Mouse (Mus musculus) MEL (cell line): ENCODE data around the gene Myct1. TPM values are rescaled to one million over a fixed set of nuclear protein-coding genes. Genes with fewer than 3 reads are reported as not detected.

ENCODE experiments used
- DNase-seq: peaks from one replicate; pipeline ENCODE4 v3.0.0; 2011; ENCODE audit warnings: low read depth, low spot score
- H3K27ac ChIP-seq: 2 replicates; pipeline ENCODE4 v1.5.1; 2012; ENCODE audit warnings: low read depth, mild to moderate bottlenecking, control low read depth, low read length, moderate library complexity; ENCODE audit not compliant: control insufficient read depth
- H3K27me3 ChIP-seq, 2 experiments: fragments of 150-350 bp in 1 of 2; sonication (generic) in 1 of 2; 2 replicates each; pipeline ENCODE4 v1.6.1; 2012; ENCODE audit warnings: low read length in 2 of 2, mild to moderate bottlenecking in 2 of 2, improper control_type of control experiment in 1 of 2, moderate library complexity in 1 of 2; ENCODE audit not compliant: insufficient read depth in 2 of 2, control insufficient read depth in 1 of 2
- H3K36me3 ChIP-seq, 2 experiments: 2 replicates each; pipeline ENCODE4 v1.6.1; 2012 to 2014; ENCODE audit warnings: low read length in 2 of 2, improper control_type of control experiment in 1 of 2, inconsistent platforms in 1 of 2, mild to moderate bottlenecking in 1 of 2; ENCODE audit not compliant: insufficient read depth in 2 of 2, control insufficient read depth in 1 of 2
- H3K4me1 ChIP-seq, 2 experiments: fragments of 150-350 bp in 1 of 2; sonication (generic) in 1 of 2; 2 replicates each; pipeline ENCODE4 v1.6.1; 2012; ENCODE audit warnings: low read length in 2 of 2, improper control_type of control experiment in 1 of 2, mild to moderate bottlenecking in 1 of 2; ENCODE audit not compliant: insufficient read depth in 2 of 2, control insufficient read depth in 1 of 2
- H3K4me3 ChIP-seq, 2 experiments: fragments of 150-350 bp in 1 of 2; sonication (generic) in 1 of 2; 2 replicates each; pipeline ENCODE4 v1.5.1; 2012; ENCODE audit warnings: low read depth in 2 of 2, low read length in 2 of 2, mild to moderate bottlenecking in 2 of 2, moderate library complexity in 2 of 2, control low read depth in 1 of 2, improper control_type of control experiment in 1 of 2; ENCODE audit not compliant: control insufficient read depth in 1 of 2, insufficient read depth in 1 of 2
- H3K79me2 ChIP-seq: 2 replicates; pipeline ENCODE4 v1.6.1; 2012; ENCODE audit warnings: mild to moderate bottlenecking, low read length, moderate library complexity; ENCODE audit not compliant: control insufficient read depth, poor library complexity, insufficient read depth
- H3K9ac ChIP-seq: 2 replicates; pipeline ENCODE4 v1.6.1; 2012; ENCODE audit warnings: low read depth, mild to moderate bottlenecking, control low read depth, low read length, moderate library complexity; ENCODE audit not compliant: control insufficient read depth, poor library complexity, severe bottlenecking
- H3K9me3 ChIP-seq: fragments of 150-350 bp; sonication (generic); replicated peaks from 2 replicates; pipeline ENCODE4 v1.6.1; 2012; ENCODE audit warnings: mild to moderate bottlenecking, low read length, improper control_type of control experiment, moderate library complexity; ENCODE audit not compliant: insufficient read depth
- CHD1 ChIP-seq: IDR thresholded peaks from 2 replicates; pipeline ENCODE4 v1.6.1; 2012; ENCODE audit warnings: low read depth, mild to moderate bottlenecking, inconsistent platforms, low read length, improper control_type of control experiment
- CTCF ChIP-seq, 3 experiments: IDR thresholded peaks in 2 of 3; conservative IDR thresholded peaks in 1 of 3; 2 replicates each; pipeline ENCODE4 v1.5.1; 2011 to 2012; ENCODE audit warnings: low read length in 3 of 3, low read depth in 2 of 3, mild to moderate bottlenecking in 2 of 3, improper control_type of control experiment in 1 of 3, inconsistent platforms in 1 of 3, mixed read lengths in 1 of 3, moderate library complexity in 1 of 3; ENCODE audit not compliant: control insufficient read depth in 1 of 3, insufficient read depth in 1 of 3, poor library complexity in 1 of 3, severe bottlenecking in 1 of 3
- ELF1 ChIP-seq: IDR thresholded peaks from 2 replicates; pipeline ENCODE4 v1.6.1; 2014; ENCODE audit warnings: low read depth, mild to moderate bottlenecking, inconsistent platforms, low read length, improper control_type of control experiment, moderate library complexity
- EP300 ChIP-seq, 2 experiments: IDR thresholded peaks; 2 replicates each; pipeline ENCODE4 v1.6.1; 2011; ENCODE audit warnings: improper control_type of control experiment in 2 of 2, low read length in 2 of 2, low read depth in 1 of 2, mild to moderate bottlenecking in 1 of 2
- ETS1 ChIP-seq: IDR thresholded peaks from 2 replicates; pipeline ENCODE4 v1.6.1; 2012; ENCODE audit warnings: low read depth, mild to moderate bottlenecking, inconsistent platforms, low read length, improper control_type of control experiment, moderate library complexity
- GATA1 ChIP-seq: IDR thresholded peaks from 2 replicates; pipeline ENCODE4 v1.6.1; 2011; ENCODE audit warnings: low read depth, low read length, improper control_type of control experiment
- HCFC1 ChIP-seq: IDR thresholded peaks from 2 replicates; pipeline ENCODE4 v1.6.1; 2012; ENCODE audit warnings: low read depth, mild to moderate bottlenecking, inconsistent platforms, low read length, improper control_type of control experiment, moderate library complexity
- MAFK ChIP-seq: IDR thresholded peaks from 2 replicates; pipeline ENCODE4 v1.6.1; 2011; ENCODE audit warnings: low read depth, mild to moderate bottlenecking, low read length, improper control_type of control experiment, borderline replicate concordance
- MAZ ChIP-seq: IDR thresholded peaks from 2 replicates; pipeline ENCODE4 v1.6.1; 2012; ENCODE audit warnings: low read depth, mild to moderate bottlenecking, inconsistent platforms, low read length, improper control_type of control experiment
- MYB ChIP-seq: IDR thresholded peaks from 2 replicates; pipeline ENCODE4 v1.6.1; 2011; ENCODE audit warnings: mild to moderate bottlenecking, low read depth, low read length, improper control_type of control experiment
- NELFE ChIP-seq: IDR thresholded peaks from 2 replicates; pipeline ENCODE4 v1.6.1; 2011; ENCODE audit warnings: low read depth, low read length, improper control_type of control experiment
- POLR2AphosphoS2 ChIP-seq: IDR thresholded peaks from 2 replicates; pipeline ENCODE4 v1.6.1; 2011; ENCODE audit warnings: low read length, improper control_type of control experiment
- RAD21 ChIP-seq: IDR thresholded peaks from 2 replicates; pipeline ENCODE4 v1.6.1; 2011; ENCODE audit warnings: mild to moderate bottlenecking, low read depth, low read length, improper control_type of control experiment
- RCOR1 ChIP-seq: IDR thresholded peaks from 2 replicates; pipeline ENCODE4 v1.6.1; 2012; ENCODE audit warnings: low read depth, mild to moderate bottlenecking, inconsistent platforms, low read length, improper control_type of control experiment
- SIN3A ChIP-seq: IDR thresholded peaks from 2 replicates; pipeline ENCODE4 v1.6.1; 2012; ENCODE audit warnings: low read length, improper control_type of control experiment, inconsistent platforms
- SMC3 ChIP-seq: IDR thresholded peaks from 2 replicates; pipeline ENCODE4 v1.6.1; 2011; ENCODE audit warnings: low read depth, low read length, improper control_type of control experiment
- TBP ChIP-seq: IDR thresholded peaks from 2 replicates; pipeline ENCODE4 v1.8.0; 2011; ENCODE audit warnings: low read depth, low read length, improper control_type of control experiment
- TCF12 ChIP-seq: IDR thresholded peaks from 2 replicates; pipeline ENCODE4 v1.6.1; 2014; ENCODE audit warnings: low read depth, mild to moderate bottlenecking, inconsistent platforms, low read length, improper control_type of control experiment, moderate library complexity
- UBTF ChIP-seq: IDR thresholded peaks from 2 replicates; pipeline ENCODE4 v1.6.1; 2012; ENCODE audit warnings: low read depth, mild to moderate bottlenecking, inconsistent platforms, low read length, improper control_type of control experiment, moderate library complexity, borderline replicate concordance; ENCODE audit not compliant: insufficient read depth
- USF1 ChIP-seq: IDR thresholded peaks from 2 replicates; pipeline ENCODE4 v1.6.1; 2014; ENCODE audit warnings: low read depth, mild to moderate bottlenecking, inconsistent platforms, low read length, improper control_type of control experiment, moderate library complexity
- ZMIZ1 ChIP-seq: IDR thresholded peaks from 2 replicates; pipeline ENCODE4 v1.6.1; 2012; ENCODE audit warnings: low read depth, mild to moderate bottlenecking, inconsistent platforms, low read length, improper control_type of control experiment, moderate library complexity
- ZNF384 ChIP-seq: IDR thresholded peaks from 2 replicates; pipeline ENCODE4 v1.6.1; 2012; ENCODE audit warnings: low read depth, mild to moderate bottlenecking, inconsistent platforms, low read length, improper control_type of control experiment
- polyA plus RNA-seq, 2 experiments: library from polyadenylated mRNA; stranded (reverse) in 1 of 2; unstranded in 1 of 2; fragments of >175 nt in 1 of 2; fragments of >200 nt in 1 of 2; gene quantifications; 2 replicates each; pipeline versions ENCODE4 v1.2.1 to v1.2.4; 2012; ENCODE audit warnings: low replicate concordance in 2 of 2, low read depth in 1 of 2; ENCODE audit not compliant: insufficient read length in 2 of 2, insufficient read depth in 1 of 2, missing spikeins in 1 of 2
- total RNA-seq: library from RNA; depleted of rRNA; stranded (reverse); fragments of 300-350 nt; gene quantifications from 2 replicates; pipeline ENCODE4 v1.2.3, GENCODE M21; 2012; rRNA removed

Gene Myct1
- total and polyA plus RNA-seq, 3 experiments: 0.24 TPM; not detected in 2

GRCm38 (mm10) chr10:5637322-5637721 lies 43.7 kb downstream of the Myct1 start:
- Histone ChIP-seq H3K36me3 (no peaks in the 10 kb centered on the region), H3K27ac (no peak overlapping the region), H3K9me3 (no peaks in the 10 kb centered on the region), H3K4me1 (no peaks in the 10 kb centered on the region), H3K9ac (no peak overlapping the region), H3K79me2 (no peaks in the 10 kb centered on the region), H3K27me3 (peaks cover 4 to 6% of the 10 kb centered on the region in 2 experiments), H3K4me3 (no peak overlapping the region)
- no peak for DNase-seq
- TF ChIP-seq MYB (no peak), ZMIZ1 (no peak), HCFC1 (no peak), NELFE (no peak), ELF1 (no peak), SIN3A (no peak), RCOR1 (no peak), ETS1 (no peak), CTCF (IDR thresholded peaks at IDR 0.05 in 2 of 3, conservative IDR thresholded peaks at IDR 0.05 in 1 of 3; ENCODE audit: control insufficient read depth in 1 of 3, insufficient read depth in 1 of 3, low read depth in 2 of 3, low read length in 3 of 3, poor library complexity in 1 of 3, severe bottlenecking in 1 of 3) (no peak; a peak in 1 of 6 replicates), ZNF384 (no peak), SMC3 (no peak), GATA1 (no peak), RAD21 (no peak), MAZ (no peak), POLR2AphosphoS2 (no peak), TBP (no peak), MAFK (no peak)

DNA sequence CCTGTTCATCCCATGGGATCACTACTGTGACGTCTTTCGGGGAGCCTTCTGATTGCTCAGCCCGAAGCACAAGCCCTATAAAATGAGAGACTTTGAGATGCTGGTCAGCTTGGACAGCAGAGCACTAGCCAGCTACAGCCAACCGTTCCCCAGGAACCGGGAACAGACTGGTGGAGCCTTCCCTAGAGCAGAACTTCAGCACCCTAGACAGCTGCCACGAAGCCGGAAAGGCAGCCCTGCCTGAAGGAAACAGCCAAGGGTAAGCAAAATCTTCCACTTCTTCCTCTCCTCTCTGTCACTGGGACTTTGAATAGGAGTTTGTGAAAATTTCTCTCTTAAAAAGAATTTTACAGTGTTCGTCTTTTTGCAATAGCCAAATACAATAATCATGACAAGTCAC lies 45.5 kb downstream of the Myct1 start, which contains the start of gene Vip:
TSS of gene Vip (plus strand) at position 107 of the 400 bp plus-strand sequence.
- Histone ChIP-seq H3K9ac (no peak within 1 kb of the TSS), H3K79me2 (no peaks in the 10 kb centered on the region), H3K4me1 (no peaks in the 10 kb centered on the region), H3K27ac (no peak within 1 kb of the TSS), H3K9me3 (no peaks in the 10 kb centered on the region), H3K4me3 (no peak within 1 kb of the TSS), H3K27me3 (no peaks in the 10 kb centered on the region; a peak in 2 of 4 replicates), H3K36me3 (no peaks in the 10 kb centered on the region)
- TF ChIP-seq TCF12 (no peak), CTCF (IDR thresholded peaks at IDR 0.05 in 2 of 3, conservative IDR thresholded peaks at IDR 0.05 in 1 of 3; ENCODE audit: control insufficient read depth in 1 of 3, insufficient read depth in 1 of 3, low read depth in 2 of 3, low read length in 3 of 3, poor library complexity in 1 of 3, severe bottlenecking in 1 of 3) (no peak), SMC3 (no peak), SIN3A (no peak), EP300 (IDR thresholded peaks at IDR 0.05; ENCODE audit: low read depth in 1 of 2, low read length in 2 of 2) (no peak), UBTF (no peak), USF1 (no peak), CHD1 (no peak)
- peak; percentile 12 for DNase-seq

Other genes starting within 250 kb of the Myct1 start
- 5.3 and 6.6 TPM in 2 replicates for gene Syne1, start 42.3 kb upstream of the Myct1 start, total RNA-seq
- gene Syne1, start 42.3 kb upstream of the Myct1 start, polyA plus RNA-seq: 1 to 10 TPM in 1 of 2 experiments, not detected in 1; 6.8 TPM
- not detected in 2 replicates for gene Vip, start 45.4 kb downstream of the Myct1 start, total RNA-seq
- gene Vip, start 45.4 kb downstream of the Myct1 start, polyA plus RNA-seq: not detected
- gene Fbxo5, start 211.8 kb downstream of the Myct1 start, total RNA-seq: 41.0 and 48.7 TPM in 2 replicates
- gene Fbxo5, start 211.8 kb downstream of the Myct1 start, polyA plus RNA-seq: 1,000 to 10,000 TPM in 1 of 2 experiments, 10 to 100 TPM in 1; 36.1 to 1,320 TPM
- gene Mtrf1l, start 230.1 kb downstream of the Myct1 start, total RNA-seq: 4.0 and 4.6 TPM in 2 replicates
- 1 to 10 TPM in 1 of 2 experiments, not detected in 1; 5.6 TPM for gene Mtrf1l, start 230.1 kb downstream of the Myct1 start, polyA plus RNA-seq